Mouse (Mus musculus) lung, postnatal 0 days (tissue): ENCODE results near the gene Fam189a1.

Source experiments
- CTCF ChIP-seq: IDR thresholded peaks from 2 replicates; pipeline ENCODE4 v1.5.1; 2016; ENCODE audit warnings: antibody characterized with exemption, mild to moderate bottlenecking
- EP300 ChIP-seq: IDR thresholded peaks from 2 replicates; pipeline ENCODE4 v1.6.1; 2016; ENCODE audit warnings: antibody characterized with exemption, mild to moderate bottlenecking, control low read depth

GRCm38 (mm10) chr7:64973590-64974262 lies 182.6 kb downstream of the Fam189a1 start:
- TF ChIP-seq CTCF, result no peak
- no peak for TF ChIP-seq EP300
